Mouse (Mus musculus): ENCODE data around the gene Olfr804.

DNA sequence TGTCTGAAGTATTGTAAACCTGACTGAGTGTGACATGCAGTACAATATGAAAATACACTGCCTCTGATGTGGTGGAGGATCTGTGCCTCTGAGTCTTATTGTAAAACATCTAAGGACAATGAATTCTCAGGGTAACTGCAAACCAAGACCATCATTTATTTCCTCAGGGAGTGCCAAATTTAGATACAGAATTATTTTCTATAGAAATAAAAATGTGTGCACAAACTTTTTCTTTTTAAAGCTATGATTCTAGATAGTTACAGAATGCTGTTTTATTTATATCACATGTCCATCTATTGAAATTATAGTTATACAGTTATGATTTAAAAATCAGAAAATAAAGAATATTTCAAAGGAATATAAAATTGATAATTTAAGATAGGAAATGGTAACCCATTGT is 38.8 kb downstream of the Olfr804 start, which contains the start of gene Olfr806:
- no peak for TF ChIP-seq CTCF (IDR thresholded peaks at IDR 0.05)
- no peak for TF ChIP-seq POLR2A (IDR thresholded peaks at IDR 0.05; ENCODE audit: insufficient read depth, low read depth, low read length)

Data from heart, adult 2 months (tissue).